Mouse (Mus musculus): ENCODE results near the gene D3Ertd254e.

- TF ChIP-seq POLR2A (IDR thresholded peaks at IDR 0.05; ENCODE audit: borderline replicate concordance, extremely low read depth, insufficient read depth, insufficient read length, poor library complexity, severe bottlenecking) (no peak), CTCF (IDR thresholded peaks at IDR 0.05; ENCODE audit: borderline replicate concordance, extremely low read depth, insufficient read depth, insufficient read length) (no peak)
Measured at GRCm38 (mm10) chr3:36171348-36171747, 20.5 kb downstream of the D3Ertd254e start.
